Mouse (Mus musculus) kidney, adult 2 months (tissue): Measurements from ENCODE around the gene Cacna1g. TPM values are rescaled to one million over a fixed set of nuclear protein-coding genes. Genes with fewer than 3 reads are reported as not detected.

Source experiments
- DNase-seq: peaks from one replicate; pipeline ENCODE4 v3.0.0; 2021
- H3K27ac ChIP-seq: fragments of 200-500 bp; 2 replicates; pipeline ENCODE4 v1.5.1; 2012; ENCODE audit warnings: low read depth, low read length, control low read depth, inconsistent platforms; ENCODE audit not compliant: insufficient read depth
- H3K27me3 ChIP-seq: fragments of 200-500 bp; replicated peaks from 2 replicates; pipeline ENCODE4 v1.6.1; 2012; ENCODE audit warnings: mild to moderate bottlenecking, moderate library complexity, low read length, inconsistent platforms; ENCODE audit not compliant: control insufficient read depth, insufficient read depth
- H3K36me3 ChIP-seq: fragments of 200-500 bp; 2 replicates; pipeline ENCODE4 v1.6.1; 2012; ENCODE audit warnings: mild to moderate bottlenecking, moderate library complexity, low read length, inconsistent platforms; ENCODE audit not compliant: control insufficient read depth, insufficient read depth
- H3K4me1 ChIP-seq: fragments of 200-500 bp; 2 replicates; pipeline ENCODE4 v1.6.1; 2011; ENCODE audit warnings: low read length; ENCODE audit not compliant: control insufficient read depth, insufficient read depth
- H3K4me3 ChIP-seq: fragments of 200-500 bp; 2 replicates; pipeline ENCODE4 v1.5.1; 2011; ENCODE audit warnings: mild to moderate bottlenecking, low read depth, low read length, control low read depth; ENCODE audit not compliant: insufficient read depth
- CTCF ChIP-seq: fragments of 200-500 bp; conservative IDR thresholded peaks from 2 replicates; pipeline ENCODE4 v1.5.1; 2011; ENCODE audit warnings: low read depth, mild to moderate bottlenecking, control low read depth, low read length, moderate library complexity, mixed read lengths; ENCODE audit not compliant: insufficient read depth, insufficient read length
- POLR2A ChIP-seq: fragments of 200-500 bp; IDR thresholded peaks from one replicate; pipeline ENCODE4 v1.6.1; 2011; ENCODE audit warnings: low read depth, low read length, control low read depth
- WGBS: fragments of 180-500 bp; shearing (Covaris S2); methylation state at CpG from one replicate; pipeline ENCODE4 v1.1.7; 2018; 5-methylcytosine and 5-hydroxymethylcytosine counted together
- polyA plus RNA-seq: library from polyadenylated mRNA; depleted of rRNA; stranded (reverse); fragments of >200 nt; gene quantifications from 2 replicates; pipeline ENCODE4 v1.2.3, GENCODE M21; 2012

Gene Cacna1g
- polyA plus RNA-seq, 1 experiment: 7.6 TPM

GRCm38 (mm10) chr11:94428091-94428835 lies 45.7 kb downstream of the Cacna1g start:
- Histone ChIP-seq H3K27ac (no peak overlapping the region), H3K4me3 (no peak overlapping the region), H3K4me1 (peaks cover 12% of the 10 kb centered on the region), H3K27me3 (no peaks in the 10 kb centered on the region), H3K36me3 (no peaks in the 10 kb centered on the region)
- peak; percentile 94 for DNase-seq
- WGBS: 2% methylated on average over 4 of the region's 4 CpGs
- TF ChIP-seq CTCF (no peak), POLR2A (no peak)

GRCm38 (mm10) chr11:94425656-94426055 lies 48.3 kb downstream of the Cacna1g start:
- Histone ChIP-seq H3K4me1 (peaks cover 12% of the 10 kb centered on the region), H3K36me3 (no peaks in the 10 kb centered on the region), H3K4me3 (no peak overlapping the region), H3K27me3 (no peaks in the 10 kb centered on the region), H3K27ac (no peak overlapping the region)
- no peak for DNase-seq
- TF ChIP-seq POLR2A (no peak), CTCF (no peak)
- WGBS: 68% methylated on average over 14 of the region's 14 CpGs

- Histone ChIP-seq H3K27me3 (no peaks in the 10 kb centered on the region), H3K4me1 (peaks cover 12% of the 10 kb centered on the region), H3K4me3 (no peak overlapping the region), H3K36me3 (no peaks in the 10 kb centered on the region), H3K27ac (no peak overlapping the region)
- peak; percentile 78 for DNase-seq
- WGBS: 30% methylated on average over 5 of the region's 5 CpGs
- TF ChIP-seq POLR2A: no peak
- TF ChIP-seq CTCF: no peak
Measured at GRCm38 (mm10) chr11:94425215-94425614, 48.8 kb downstream of the Cacna1g start.

DNA sequence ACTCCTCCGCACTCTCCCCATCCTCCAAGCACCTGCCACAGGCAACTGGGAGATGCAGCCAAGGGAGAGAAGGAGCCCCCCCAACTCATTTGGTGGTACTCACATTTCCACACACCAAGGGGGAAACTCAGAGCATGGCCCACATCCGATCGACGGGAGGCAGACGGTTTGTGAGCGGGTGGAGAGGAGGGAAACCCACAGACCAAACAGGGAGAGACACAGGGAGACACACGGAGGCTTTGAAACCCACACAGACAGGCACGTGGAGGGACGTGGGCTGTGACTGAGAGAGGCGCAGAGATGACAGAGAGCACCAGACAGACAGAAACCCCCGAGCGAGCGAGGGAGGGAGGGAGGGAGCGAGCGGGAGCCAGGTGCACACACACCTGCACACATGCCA lies 49.6 kb downstream of the Cacna1g start:
- no peak for DNase-seq
- TF ChIP-seq POLR2A: no peak
- no peak for TF ChIP-seq CTCF
- no peaks in the 10 kb centered on the region for H3K27me3 ChIP-seq
- no peak overlapping the region for H3K27ac ChIP-seq
- peaks cover 12% of the 10 kb centered on the region for H3K4me1 ChIP-seq
- H3K4me3 ChIP-seq: no peak overlapping the region
- 70% methylated on average over 15 of the region's 15 CpGs for WGBS
- no peaks in the 10 kb centered on the region for H3K36me3 ChIP-seq

DNA sequence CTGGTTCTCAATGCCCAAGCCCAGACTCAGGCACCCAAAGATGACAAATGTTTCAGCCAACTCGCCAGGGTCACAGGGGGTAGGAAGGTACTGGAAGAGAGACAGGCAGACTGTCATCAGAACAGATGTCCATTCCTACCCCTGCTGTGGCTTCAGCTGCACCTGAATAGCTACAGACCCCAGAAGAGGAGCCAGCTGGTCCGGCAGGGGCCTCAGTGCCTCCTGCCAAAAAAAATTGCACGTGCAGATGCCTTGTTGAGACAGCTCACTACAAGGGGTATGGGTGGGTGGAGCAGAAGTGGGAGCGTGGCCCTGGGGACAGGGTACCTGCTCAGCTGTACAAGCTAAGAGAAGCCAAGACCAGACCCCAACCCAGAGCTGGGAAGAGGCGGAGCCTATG lies 50.1 kb downstream of the Cacna1g start:
- no peak overlapping the region for H3K27ac ChIP-seq
- H3K36me3 ChIP-seq: no peaks in the 10 kb centered on the region
- 82% methylated on average over 5 of the region's 5 CpGs for WGBS
- H3K4me3 ChIP-seq: no peak overlapping the region
- TF ChIP-seq POLR2A (no peak), CTCF (no peak)
- DNase-seq: no peak
- peaks cover 7% of the 10 kb centered on the region for H3K4me1 ChIP-seq
- no peaks in the 10 kb centered on the region for H3K27me3 ChIP-seq

GRCm38 (mm10) chr11:94420991-94421390 lies 53.0 kb downstream of the Cacna1g start:
- DNase-seq: no peak
- Histone ChIP-seq H3K27me3 (no peaks in the 10 kb centered on the region), H3K27ac (no peak overlapping the region), H3K4me3 (no peak overlapping the region), H3K36me3 (no peaks in the 10 kb centered on the region), H3K4me1 (no peaks in the 10 kb centered on the region)
- TF ChIP-seq POLR2A: no peak
- no peak for TF ChIP-seq CTCF
- 54% methylated on average over 6 of the region's 6 CpGs for WGBS

GRCm38 (mm10) chr11:94420325-94420724 lies 53.7 kb downstream of the Cacna1g start:
- 13% methylated on average over 7 of the region's 7 CpGs for WGBS
- Histone ChIP-seq H3K4me1 (no peaks in the 10 kb centered on the region), H3K27me3 (no peaks in the 10 kb centered on the region), H3K4me3 (no peak overlapping the region), H3K27ac (no peak overlapping the region), H3K36me3 (no peaks in the 10 kb centered on the region)
- TF ChIP-seq CTCF (peak; percentile 67), POLR2A (no peak)
- peak; percentile 61 for DNase-seq
